Mouse (Mus musculus) stomach, embryonic 15.5 days (tissue): ENCODE results near the gene Slc7a6. TPM values are rescaled to one million over a fixed set of nuclear protein-coding genes. Genes with fewer than 3 reads are reported as not detected.
A peak's percentile ranks its signal among the peaks of the same experiment; 100 is the strongest.

Experiments used
- ATAC-seq: fragments of 200-750 bp; cut with Nextera tagmentation; 2 replicates; pipeline ENCODE4 v1.8.0; 2017; ENCODE audit warnings: low read depth, moderate number of reproducible peaks, moderate TSS enrichment; ENCODE audit not compliant: insufficient read depth, low FRiP score
- H3K27ac ChIP-seq: fragments of 300-500 bp; sonication (generic); 2 replicates; pipeline ENCODE4 v1.5.1; 2015; ENCODE audit warnings: mild to moderate bottlenecking, inconsistent platforms
- H3K27me3 ChIP-seq: fragments of 300-500 bp; sonication (generic); replicated peaks from 2 replicates; pipeline ENCODE4 v1.6.1; 2015; ENCODE audit warnings: inconsistent platforms
- H3K36me3 ChIP-seq: fragments of 300-500 bp; sonication (generic); 2 replicates; pipeline ENCODE4 v1.6.1; 2015; ENCODE audit warnings: inconsistent platforms
- H3K4me1 ChIP-seq: fragments of 300-500 bp; sonication (generic); 2 replicates; pipeline ENCODE4 v1.6.1; 2015; ENCODE audit warnings: inconsistent platforms
- H3K4me2 ChIP-seq: fragments of 300-500 bp; sonication (generic); 2 replicates; pipeline ENCODE4 v1.6.1; 2015; ENCODE audit warnings: mild to moderate bottlenecking, inconsistent platforms
- H3K4me3 ChIP-seq: fragments of 300-500 bp; sonication (generic); replicated peaks from 2 replicates; pipeline ENCODE4 v1.5.1; 2015; ENCODE audit warnings: inconsistent platforms
- H3K9ac ChIP-seq: fragments of 300-500 bp; sonication (generic); 2 replicates; pipeline ENCODE4 v1.6.1; 2015; ENCODE audit warnings: inconsistent platforms
- H3K9me3 ChIP-seq: fragments of 300-500 bp; sonication (generic); 2 replicates; pipeline ENCODE4 v1.6.1; 2016; ENCODE audit warnings: inconsistent platforms
- WGBS: fragments of 180-500 bp; shearing (Covaris S2); methylation state at CpG from one replicate; pipeline ENCODE4 v1.1.7; 2015; 5-methylcytosine and 5-hydroxymethylcytosine counted together
- polyA plus RNA-seq: library from polyadenylated mRNA; unstranded; fragments of >200 nt; fragmentation: Nextera tagmentation; extraction: Ambion mirVana; gene quantifications from 2 replicates; pipeline ENCODE4 v1.2.1, GENCODE M21; 2015

Slc7a6 gene
- 39.8 and 47.3 TPM in 2 replicates for polyA plus RNA-seq

DNA sequence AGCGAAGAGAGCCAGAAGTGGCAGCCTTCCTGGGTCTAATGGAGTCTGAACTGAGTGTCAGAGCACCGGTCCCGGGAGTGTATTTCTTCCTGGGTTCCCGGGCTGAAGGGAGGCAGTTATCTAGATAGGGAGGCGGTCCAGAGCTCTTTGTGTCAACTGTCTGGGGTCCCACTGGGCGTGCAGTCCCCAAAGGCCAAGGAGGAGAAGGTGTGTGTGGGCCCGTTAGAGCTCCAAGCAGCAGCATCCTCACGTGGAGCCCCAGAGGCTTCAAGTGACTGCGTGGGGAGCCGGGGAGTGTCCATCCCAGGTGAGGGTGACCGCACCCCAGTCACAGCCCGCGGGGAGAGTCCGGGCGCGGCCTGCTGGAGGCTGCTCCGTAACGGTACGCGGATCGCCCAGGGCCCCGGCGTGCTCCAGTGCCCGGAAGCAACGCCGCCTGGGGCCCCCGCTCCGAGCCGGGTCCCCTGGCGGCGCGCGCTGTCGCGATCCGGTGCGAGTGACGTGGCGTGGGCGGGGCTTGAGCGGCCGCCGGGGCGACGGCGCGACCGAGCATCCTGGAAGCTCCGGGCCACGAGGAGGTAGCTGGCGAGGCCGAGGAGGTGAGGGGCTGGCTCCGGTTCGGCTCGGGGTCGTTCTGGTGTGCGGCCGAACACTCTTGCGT lies at the start of gene Slc7a6:
Gene Slc7a6 (plus strand): TSS at position 502 of the 661 bp plus-strand sequence.
- ATAC-seq: peak; percentile 87

DNA sequence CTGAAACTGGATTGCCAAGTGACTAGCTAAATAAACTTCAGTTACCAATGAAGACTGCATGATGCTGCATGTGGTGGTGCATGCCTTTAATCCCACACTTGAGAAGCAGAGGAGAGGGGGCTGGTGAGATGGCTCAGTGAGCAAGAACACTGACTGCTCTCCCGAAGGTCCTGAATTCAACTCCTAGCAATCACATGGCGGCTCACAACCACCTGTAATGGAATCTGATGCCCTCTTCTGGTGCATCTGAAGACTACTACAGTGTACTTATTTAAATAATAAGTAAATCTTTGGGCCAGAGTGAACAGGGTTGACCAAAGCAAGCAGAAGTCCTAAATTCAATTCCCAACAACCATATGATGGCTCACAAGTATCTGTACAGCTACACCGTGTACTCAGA lies 45.2 kb upstream of the Slc7a6 start:
- Histone ChIP-seq H3K27ac (no peak overlapping the region), H3K36me3 (peaks cover 5% of the 10 kb centered on the region; the same call in 1 of the 2 replicates), H3K4me3 (no peak overlapping the region), H3K4me2 (no peak overlapping the region), H3K9ac (no peak overlapping the region), H3K27me3 (no peaks in the 10 kb centered on the region), H3K9me3 (no peaks in the 10 kb centered on the region), H3K4me1 (no peaks in the 10 kb centered on the region)
- 83% methylated on average over 3 of the region's 3 CpGs for WGBS
- no peak for ATAC-seq

More for the DNA sequence above, at the start of gene Slc7a6:
- Histone ChIP-seq H3K9me3 (no peaks in the 10 kb centered on the region), H3K36me3 (0 out of 2 replicates have a peak, but pooled peaks cover 3% of the 10 kb centered on the region), H3K27ac (peak within 1 kb of the TSS; percentile 73), H3K4me2 (peak within 1 kb of the TSS; percentile 88), H3K4me1 (0 out of 2 replicates have a peak, but pooled peaks cover 6% of the 10 kb centered on the region), H3K27me3 (no peaks in the 10 kb centered on the region), H3K9ac (peak within 1 kb of the TSS; percentile 57), H3K4me3 (peak within 1 kb of the TSS; percentile 76)
- WGBS: under 1% methylated on average over 59 of the region's 59 CpGs

DNA sequence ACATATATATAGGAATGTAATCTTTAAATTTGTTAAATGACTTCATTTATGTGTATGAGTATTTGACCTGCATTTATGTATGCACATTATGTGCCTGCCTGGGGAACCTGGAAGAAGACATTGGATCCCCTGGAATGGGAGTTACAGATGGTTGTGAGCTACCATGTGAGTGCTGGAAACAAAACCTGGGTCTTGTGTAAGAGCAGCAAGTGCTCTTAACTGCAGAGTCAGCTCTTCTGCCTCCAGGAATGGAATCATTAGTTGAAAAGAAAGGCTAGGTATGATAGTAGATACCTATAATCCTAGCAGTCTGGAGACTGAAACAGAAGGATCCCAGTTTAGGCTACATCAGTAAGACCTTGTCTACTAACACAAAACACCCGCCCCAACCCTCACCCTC lies 42.6 kb upstream of the Slc7a6 start:
- no peak overlapping the region for H3K9ac ChIP-seq
- no peak overlapping the region for H3K4me3 ChIP-seq
- no peak overlapping the region for H3K27ac ChIP-seq
- WGBS: 87% methylated on average over 1 of the region's 1 CpGs
- H3K9me3 ChIP-seq: no peaks in the 10 kb centered on the region
- ATAC-seq: no peak
- peaks cover 14% of the 10 kb centered on the region; the same call in 1 of the 2 replicates for H3K36me3 ChIP-seq
- no peaks in the 10 kb centered on the region for H3K27me3 ChIP-seq
- H3K4me1 ChIP-seq: no peaks in the 10 kb centered on the region
- no peak overlapping the region for H3K4me2 ChIP-seq

DNA sequence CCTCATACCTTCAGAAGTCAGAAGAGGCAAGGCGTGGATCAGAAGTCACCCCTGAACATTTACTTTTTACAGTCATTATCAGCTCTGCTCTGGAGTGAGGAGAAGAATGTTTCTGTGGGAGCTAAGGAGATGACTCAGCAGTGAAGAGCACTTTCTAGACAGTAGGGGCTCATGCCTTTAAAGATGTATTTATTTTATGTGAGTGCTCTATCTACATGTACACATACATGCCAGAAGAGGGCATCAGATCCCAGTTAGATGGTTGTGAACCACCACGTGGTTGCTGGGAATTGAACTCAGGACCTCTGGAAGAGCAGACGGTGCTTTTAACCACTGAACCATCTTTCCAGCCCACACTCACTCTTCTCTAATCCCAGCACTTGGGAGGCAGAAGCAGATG lies 41.6 kb upstream of the Slc7a6 start:
- no peaks in the 10 kb centered on the region for H3K9me3 ChIP-seq
- no peak for ATAC-seq
- H3K9ac ChIP-seq: no peak overlapping the region
- WGBS: 72% methylated on average over 3 of the region's 3 CpGs
- H3K4me1 ChIP-seq: no peaks in the 10 kb centered on the region
- no peak overlapping the region for H3K4me3 ChIP-seq
- H3K4me2 ChIP-seq: no peak overlapping the region
- H3K27me3 ChIP-seq: no peaks in the 10 kb centered on the region
- no peak overlapping the region for H3K27ac ChIP-seq
- peaks cover 14% of the 10 kb centered on the region; the same call in 1 of the 2 replicates for H3K36me3 ChIP-seq

DNA sequence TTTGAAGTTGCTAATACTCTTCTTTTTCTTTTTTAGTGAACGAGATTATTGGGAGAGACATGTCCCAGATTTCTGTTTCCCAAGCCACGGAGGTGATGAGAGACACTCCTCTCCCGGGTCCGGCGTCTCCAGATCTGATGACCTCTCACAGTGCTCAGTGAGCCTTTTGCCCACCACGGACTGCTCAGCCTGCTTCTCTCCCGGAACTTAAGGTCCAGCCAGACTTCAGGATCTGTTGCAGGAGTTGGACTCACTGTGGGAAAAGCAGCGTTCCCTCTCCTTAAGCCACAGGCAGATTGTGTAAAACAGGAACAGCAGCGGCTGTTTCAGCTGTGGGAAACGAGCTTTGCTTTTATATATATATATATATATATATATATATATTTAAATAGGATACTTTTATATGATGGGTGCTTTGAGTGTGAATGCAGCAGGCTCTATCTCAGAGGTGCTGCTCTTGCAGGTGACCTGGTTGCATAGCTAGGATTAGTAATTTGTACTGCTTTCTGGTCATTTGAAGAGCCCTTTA lies 40.7 kb upstream of the Slc7a6 start:
- ATAC-seq: no peak
- 88% methylated on average over 10 of the region's 10 CpGs for WGBS
- Histone ChIP-seq H3K9me3 (no peaks in the 10 kb centered on the region), H3K36me3 (peaks cover 23% of the 10 kb centered on the region), H3K4me2 (no peak overlapping the region), H3K9ac (no peak overlapping the region), H3K4me1 (0 out of 2 replicates have a peak, but pooled peaks cover under 1% of the 10 kb centered on the region), H3K27ac (no peak overlapping the region), H3K4me3 (no peak overlapping the region), H3K27me3 (no peaks in the 10 kb centered on the region)

DNA sequence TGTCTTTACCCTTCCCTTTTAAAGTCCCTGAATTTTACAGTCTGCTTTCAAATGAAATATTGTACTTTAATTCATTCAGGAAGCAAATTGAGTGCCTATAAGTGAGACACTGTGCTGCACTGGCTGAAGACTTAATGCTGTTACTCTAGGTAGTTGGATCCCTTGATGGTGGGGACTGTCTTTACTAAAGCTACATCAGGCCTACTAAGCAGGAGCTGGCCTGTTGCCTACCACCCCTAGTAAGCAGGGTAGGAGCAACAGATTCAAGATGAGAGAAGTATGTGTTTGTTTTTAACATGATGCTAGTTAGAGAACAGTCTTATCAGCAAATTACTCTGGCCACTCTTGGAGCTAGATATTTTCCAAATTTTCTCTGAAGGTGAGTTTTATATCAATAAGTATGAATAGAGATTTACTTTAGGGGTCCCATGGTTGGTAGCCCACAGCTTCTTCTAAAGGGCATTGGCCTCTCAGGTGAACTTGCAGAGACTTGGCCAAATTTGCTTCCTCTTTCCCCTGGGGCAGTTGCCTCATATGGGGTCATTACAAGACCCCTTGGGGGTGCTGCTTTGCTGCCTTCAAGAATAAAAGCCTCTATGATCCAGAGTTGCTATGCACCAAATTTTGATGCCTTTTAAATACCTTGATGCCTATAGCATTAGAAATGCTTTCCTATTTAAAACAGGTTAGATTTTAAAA lies 39.3 kb upstream of the Slc7a6 start:
- Histone ChIP-seq H3K27me3 (0 out of 2 replicates have a peak, but pooled peaks cover under 1% of the 10 kb centered on the region), H3K4me2 (no peak overlapping the region), H3K9ac (no peak overlapping the region), H3K27ac (no peak overlapping the region), H3K36me3 (peaks cover 25% of the 10 kb centered on the region), H3K9me3 (no peaks in the 10 kb centered on the region), H3K4me3 (no peak overlapping the region), H3K4me1 (0 out of 2 replicates have a peak, but pooled peaks cover 9% of the 10 kb centered on the region)
- ATAC-seq: no peak

DNA sequence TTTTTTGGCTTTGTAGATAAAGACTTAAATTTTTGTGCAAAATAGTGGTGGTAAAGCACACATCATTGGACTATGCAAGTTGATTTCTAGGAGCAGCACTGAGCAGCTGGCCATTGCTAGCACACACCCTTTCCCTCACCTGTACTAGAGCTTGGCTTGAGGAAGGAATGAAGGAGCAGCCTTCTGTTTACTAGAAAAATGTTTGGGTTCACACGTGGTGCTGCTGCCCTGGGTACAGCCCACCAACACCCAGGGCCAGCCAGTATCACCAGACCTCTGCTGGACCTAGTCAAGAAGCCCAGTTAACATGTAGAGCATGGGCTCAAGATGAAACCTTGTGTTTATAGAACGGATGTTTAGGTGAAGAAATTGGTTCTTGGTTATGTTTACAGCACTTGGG lies 38.7 kb upstream of the Slc7a6 start:
- 0 out of 2 replicates have a peak, but pooled peaks cover 7% of the 10 kb centered on the region for H3K27me3 ChIP-seq
- H3K4me1 ChIP-seq: 0 out of 2 replicates have a peak, but pooled peaks cover 9% of the 10 kb centered on the region
- no peak overlapping the region for H3K4me3 ChIP-seq
- H3K27ac ChIP-seq: no peak overlapping the region
- 73% methylated on average over 2 of the region's 2 CpGs for WGBS
- H3K9me3 ChIP-seq: no peaks in the 10 kb centered on the region
- no peak for ATAC-seq
- no peak overlapping the region for H3K4me2 ChIP-seq
- H3K36me3 ChIP-seq: peaks cover 25% of the 10 kb centered on the region
- H3K9ac ChIP-seq: no peak overlapping the region

DNA sequence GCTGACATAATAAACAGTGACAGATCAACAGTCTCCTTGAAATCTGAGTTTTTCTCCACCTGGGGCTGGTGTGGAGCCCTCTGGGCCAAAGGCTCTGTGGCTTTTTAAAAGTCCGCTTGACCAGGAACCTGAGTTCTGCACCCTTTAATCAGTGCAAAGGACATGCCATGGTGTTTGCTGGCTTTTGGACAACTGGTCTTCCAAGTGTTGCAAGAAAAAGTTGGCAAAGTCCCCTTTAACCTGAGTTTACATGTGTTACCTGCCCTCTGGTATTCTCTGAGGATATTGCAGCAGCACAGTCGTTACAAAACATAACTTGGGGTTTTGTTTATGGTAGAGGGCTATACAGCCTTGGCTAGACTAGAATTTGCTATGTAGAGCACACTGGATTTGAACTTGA lies 38.2 kb upstream of the Slc7a6 start:
- H3K4me3 ChIP-seq: no peak overlapping the region
- H3K27ac ChIP-seq: no peak overlapping the region
- no peak overlapping the region for H3K4me2 ChIP-seq
- peaks cover 25% of the 10 kb centered on the region for H3K36me3 ChIP-seq
- H3K27me3 ChIP-seq: 0 out of 2 replicates have a peak, but pooled peaks cover 12% of the 10 kb centered on the region
- H3K9ac ChIP-seq: no peak overlapping the region
- 76% methylated on average over 2 of the region's 2 CpGs for WGBS
- H3K9me3 ChIP-seq: no peaks in the 10 kb centered on the region
- H3K4me1 ChIP-seq: 0 out of 2 replicates have a peak, but pooled peaks cover 9% of the 10 kb centered on the region
- ATAC-seq: no peak

DNA sequence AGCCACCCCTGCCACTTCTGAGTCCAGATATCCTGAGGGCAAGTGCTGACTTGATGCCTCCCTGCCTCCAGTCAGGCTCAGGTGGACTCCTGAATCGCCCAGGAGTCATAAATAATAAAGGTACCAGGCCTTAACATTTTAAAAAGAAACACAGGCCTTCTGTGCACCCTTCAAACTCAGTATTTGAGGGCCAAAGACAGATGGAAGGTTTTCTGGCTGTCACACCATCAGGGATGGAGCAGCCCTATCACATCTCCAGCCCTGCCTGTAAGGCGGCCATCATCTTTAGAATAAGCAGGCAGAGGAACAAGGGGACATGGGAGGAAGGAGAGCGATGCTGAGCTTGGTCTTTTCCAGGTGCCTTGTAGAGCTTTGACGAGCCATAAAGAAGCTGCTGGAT lies 37.6 kb upstream of the Slc7a6 start:
- Histone ChIP-seq H3K27ac (no peak overlapping the region), H3K36me3 (peaks cover 25% of the 10 kb centered on the region)
- WGBS: 87% methylated on average over 4 of the region's 4 CpGs

DNA sequence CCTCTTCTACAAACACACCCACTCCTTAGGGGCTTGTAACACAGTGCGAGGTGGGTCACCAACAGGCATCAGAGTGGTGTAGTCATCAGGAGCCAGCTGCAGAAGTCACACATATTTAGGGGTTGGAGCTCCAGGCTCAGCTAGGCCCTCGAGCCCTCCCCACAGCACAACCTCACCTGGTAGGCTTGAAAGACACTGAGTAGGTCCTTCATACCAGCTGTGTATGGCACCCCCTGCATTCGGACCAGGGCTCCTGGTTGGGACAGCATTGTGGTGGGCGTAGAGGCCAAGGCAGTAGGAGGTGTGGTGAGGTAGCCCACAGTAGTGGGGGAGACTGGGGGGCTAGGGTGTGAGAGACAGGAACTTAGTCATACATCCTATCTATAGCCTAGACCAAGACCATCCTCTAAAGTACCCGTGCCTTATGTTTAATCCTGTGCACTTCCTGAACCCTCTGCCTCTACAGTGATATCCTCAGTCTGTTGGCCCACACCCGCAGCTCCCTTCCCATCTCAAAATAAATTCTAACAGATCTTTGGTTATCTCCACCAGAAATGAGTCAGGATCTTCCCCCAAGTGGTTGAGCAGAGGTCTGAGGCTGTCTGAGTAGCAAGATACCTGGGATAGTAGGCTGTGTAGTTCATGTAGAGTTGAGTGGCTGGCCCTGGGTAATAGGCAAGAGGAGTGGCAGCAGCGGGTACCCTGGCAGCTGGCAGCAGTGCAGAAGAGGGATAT lies 37.0 kb upstream of the Slc7a6 start:
- peaks cover 19% of the 10 kb centered on the region; the same call in 1 of the 2 replicates for H3K27me3 ChIP-seq
- H3K36me3 ChIP-seq: peaks cover 25% of the 10 kb centered on the region
- WGBS: 81% methylated on average over 7 of the region's 7 CpGs

More for the DNA sequence above, 37.6 kb upstream of the Slc7a6 start:
- H3K4me2 ChIP-seq: no peak overlapping the region
- H3K4me3 ChIP-seq: no peak overlapping the region
- no peaks in the 10 kb centered on the region for H3K9me3 ChIP-seq
- no peak overlapping the region for H3K9ac ChIP-seq
- H3K27me3 ChIP-seq: peaks cover 16% of the 10 kb centered on the region; the same call in 1 of the 2 replicates
- no peak for ATAC-seq
- H3K4me1 ChIP-seq: 0 out of 2 replicates have a peak, but pooled peaks cover 9% of the 10 kb centered on the region

DNA sequence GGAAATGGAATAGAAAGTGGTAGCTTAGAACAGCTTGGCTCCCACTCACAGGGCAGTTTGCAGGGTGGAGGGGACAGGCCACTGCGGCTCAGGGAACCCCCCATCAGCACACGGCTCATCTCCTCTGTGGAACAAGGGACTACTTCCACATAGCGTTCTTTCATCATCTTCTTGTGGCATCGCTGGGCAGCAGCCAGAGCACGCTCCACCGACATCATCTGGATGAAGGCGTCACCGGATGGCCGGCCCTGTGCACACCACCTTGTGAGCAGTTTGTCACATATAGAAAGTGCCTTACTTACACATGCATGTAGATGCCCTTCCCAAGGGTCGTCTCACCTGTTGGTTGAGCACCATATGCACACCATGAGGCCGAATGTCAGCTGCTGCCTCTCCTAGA lies 36.3 kb upstream of the Slc7a6 start:
- Histone ChIP-seq H3K27me3 (peaks cover 25% of the 10 kb centered on the region), H3K9me3 (no peaks in the 10 kb centered on the region), H3K36me3 (peaks cover 25% of the 10 kb centered on the region), H3K4me1 (peaks cover 19% of the 10 kb centered on the region), H3K4me3 (no peak overlapping the region), H3K4me2 (no peak overlapping the region), H3K9ac (no peak overlapping the region), H3K27ac (no peak overlapping the region)
- no peak for ATAC-seq
- WGBS: 91% methylated on average over 11 of the region's 11 CpGs

More for the DNA sequence above, 37.0 kb upstream of the Slc7a6 start:
- no peak overlapping the region for H3K4me3 ChIP-seq
- H3K27ac ChIP-seq: no peak overlapping the region
- no peak overlapping the region for H3K4me2 ChIP-seq
- 0 out of 2 replicates have a peak, but pooled peaks cover 12% of the 10 kb centered on the region for H3K4me1 ChIP-seq
- no peak overlapping the region for H3K9ac ChIP-seq
- no peak for ATAC-seq
- H3K9me3 ChIP-seq: no peaks in the 10 kb centered on the region
